Mouse (Mus musculus) limb, embryonic 10.5 days (tissue): Measurements from ENCODE around the gene Ralbp1. TPM values are rescaled to one million over a fixed set of nuclear protein-coding genes. Genes with fewer than 3 reads are reported as not detected.
A peak's percentile ranks its signal among the peaks of the same experiment; 100 is the strongest.

Experiments
- DNase-seq: peaks from one replicate; pipeline ENCODE4 v3.0.0-alpha.2; 2017; ENCODE audit warnings: low spot score
- H3K27ac ChIP-seq: fragments of 300-500 bp; sonication (generic); 2 replicates; pipeline ENCODE4 v1.5.1; 2016; ENCODE audit warnings: mild to moderate bottlenecking
- H3K27me3 ChIP-seq: fragments of 300-500 bp; sonication (generic); 2 replicates; pipeline ENCODE4 v1.6.1; 2016; ENCODE audit warnings: low read depth, mild to moderate bottlenecking; ENCODE audit not compliant: poor library complexity, severe bottlenecking
- H3K36me3 ChIP-seq: fragments of 300-500 bp; sonication (generic); 2 replicates; pipeline ENCODE4 v1.6.1; 2016; ENCODE audit warnings: mild to moderate bottlenecking, moderate library complexity
- H3K4me1 ChIP-seq: fragments of 300-500 bp; sonication (generic); 2 replicates; pipeline ENCODE4 v1.6.1; 2016
- H3K4me3 ChIP-seq: fragments of 300-500 bp; sonication (generic); 2 replicates; pipeline ENCODE4 v1.5.1; 2016; ENCODE audit warnings: mild to moderate bottlenecking, moderate library complexity
- H3K9me3 ChIP-seq: fragments of 300-500 bp; sonication (generic); replicated peaks from 2 replicates; pipeline ENCODE4 v1.6.1; 2016; ENCODE audit warnings: mild to moderate bottlenecking
- WGBS: fragments of 180-500 bp; shearing (Covaris S2); methylation state at CpG from one replicate; pipeline ENCODE4 v1.1.7; 2016; 5-methylcytosine and 5-hydroxymethylcytosine counted together
- polyA plus RNA-seq: library from polyadenylated mRNA; unstranded; fragments of >200 nt; fragmentation: Nextera tagmentation; extraction: Ambion mirVana; gene quantifications from 2 replicates; pipeline ENCODE4 v1.2.1, GENCODE M21; 2016

Ralbp1 gene
- polyA plus RNA-seq, 1 experiment from 2014 or later, result 64.7 TPM

- Histone ChIP-seq H3K4me1 (no peaks in the 10 kb centered on the region), H3K9me3 (no peaks in the 10 kb centered on the region), H3K27ac (no peak overlapping the region), H3K27me3 (no peaks in the 10 kb centered on the region), H3K4me3 (no peak overlapping the region), H3K36me3 (peaks cover 45% of the 10 kb centered on the region)
- DNase-seq, result no peak
- WGBS, result 51% methylated on average over 4 of the region's 4 CpGs
Observed at GRCm38 (mm10) chr17:65864742-65865141, 20.9 kb downstream of the Ralbp1 start.

- Histone ChIP-seq H3K27ac (no peak overlapping the region), H3K36me3 (peaks cover 52% of the 10 kb centered on the region), H3K4me3 (no peak overlapping the region), H3K27me3 (no peaks in the 10 kb centered on the region), H3K4me1 (no peaks in the 10 kb centered on the region), H3K9me3 (no peaks in the 10 kb centered on the region)
- DNase-seq, result no peak
- WGBS, result 95% methylated on average over 12 of the region's 12 CpGs
Observed at GRCm38 (mm10) chr17:65863830-65864229, 21.8 kb downstream of the Ralbp1 start.

GRCm38 (mm10) chr17:65862579-65862978, 23.0 kb downstream of the Ralbp1 start:
- Histone ChIP-seq H3K4me3 (no peak overlapping the region), H3K36me3 (peaks cover 63% of the 10 kb centered on the region), H3K4me1 (no peaks in the 10 kb centered on the region), H3K27ac (no peak overlapping the region), H3K27me3 (no peaks in the 10 kb centered on the region), H3K9me3 (no peaks in the 10 kb centered on the region)
- peak; percentile 50 for DNase-seq
- 61% methylated on average over 4 of the region's 4 CpGs for WGBS

- 86% methylated on average over 4 of the region's 4 CpGs for WGBS
- no peak overlapping the region for H3K27ac ChIP-seq
- H3K9me3 ChIP-seq, result no peaks in the 10 kb centered on the region
- no peak for DNase-seq
- H3K4me3 ChIP-seq, result no peak overlapping the region
- H3K27me3 ChIP-seq, result no peaks in the 10 kb centered on the region
- no peaks in the 10 kb centered on the region for H3K4me1 ChIP-seq
- H3K36me3 ChIP-seq, result peaks cover 75% of the 10 kb centered on the region
Observed at GRCm38 (mm10) chr17:65857617-65858016, 28.0 kb downstream of the Ralbp1 start.

- no peak for DNase-seq
- no peak overlapping the region for H3K27ac ChIP-seq
- WGBS, result 96% methylated on average over 4 of the region's 4 CpGs
- H3K27me3 ChIP-seq, result no peaks in the 10 kb centered on the region
- 0 out of 2 replicates have a peak, but pooled peaks cover 2% of the 10 kb centered on the region for H3K4me1 ChIP-seq
- no peak overlapping the region for H3K4me3 ChIP-seq
- peaks cover 90% of the 10 kb centered on the region for H3K36me3 ChIP-seq
- no peaks in the 10 kb centered on the region for H3K9me3 ChIP-seq
Observed at GRCm38 (mm10) chr17:65854006-65854405, 31.6 kb downstream of the Ralbp1 start.

- Histone ChIP-seq H3K9me3 (no peaks in the 10 kb centered on the region), H3K27me3 (no peaks in the 10 kb centered on the region), H3K27ac (no peak overlapping the region), H3K4me1 (0 out of 2 replicates have a peak, but pooled peaks cover 2% of the 10 kb centered on the region), H3K4me3 (no peak overlapping the region), H3K36me3 (peaks cover 89% of the 10 kb centered on the region)
- 91% methylated on average over 6 of the region's 6 CpGs for WGBS
- no peak for DNase-seq
Observed at GRCm38 (mm10) chr17:65853326-65853725, 32.3 kb downstream of the Ralbp1 start.

- H3K4me3 ChIP-seq, result no peak overlapping the region
- 89% methylated on average over 6 of the region's 6 CpGs for WGBS
- H3K27ac ChIP-seq, result no peak overlapping the region
- no peaks in the 10 kb centered on the region for H3K9me3 ChIP-seq
- H3K27me3 ChIP-seq, result no peaks in the 10 kb centered on the region
- 0 out of 2 replicates have a peak, but pooled peaks cover 2% of the 10 kb centered on the region for H3K4me1 ChIP-seq
- no peak for DNase-seq
- peaks cover 86% of the 10 kb centered on the region for H3K36me3 ChIP-seq
Observed at GRCm38 (mm10) chr17:65851749-65852148, 33.8 kb downstream of the Ralbp1 start.

- Histone ChIP-seq H3K36me3 (peaks cover 79% of the 10 kb centered on the region), H3K27ac (no peak overlapping the region), H3K4me3 (no peak overlapping the region), H3K9me3 (no peaks in the 10 kb centered on the region), H3K27me3 (no peaks in the 10 kb centered on the region), H3K4me1 (0 out of 2 replicates have a peak, but pooled peaks cover 2% of the 10 kb centered on the region)
- DNase-seq, result no peak
- WGBS, result 93% methylated on average over 17 of the region's 17 CpGs
Observed at GRCm38 (mm10) chr17:65850487-65850886, 35.1 kb downstream of the Ralbp1 start.

- Histone ChIP-seq H3K9me3 (no peaks in the 10 kb centered on the region), H3K4me3 (no peak overlapping the region), H3K27ac (no peak overlapping the region), H3K4me1 (0 out of 2 replicates have a peak, but pooled peaks cover 2% of the 10 kb centered on the region), H3K27me3 (no peaks in the 10 kb centered on the region), H3K36me3 (peaks cover 87% of the 10 kb centered on the region)
- DNase-seq, result no peak
- 90% methylated on average over 11 of the region's 11 CpGs for WGBS
Observed at GRCm38 (mm10) chr17:65847694-65848449, 37.7 kb downstream of the Ralbp1 start.

GRCm38 (mm10) chr17:65845423-65845822, 40.2 kb downstream of the Ralbp1 start:
- H3K27ac ChIP-seq, result no peak overlapping the region
- H3K36me3 ChIP-seq, result peaks cover 87% of the 10 kb centered on the region
- DNase-seq, result no peak
- no peak overlapping the region for H3K4me3 ChIP-seq
- H3K9me3 ChIP-seq, result no peaks in the 10 kb centered on the region
- H3K4me1 ChIP-seq, result 0 out of 2 replicates have a peak, but pooled peaks cover 2% of the 10 kb centered on the region
- H3K27me3 ChIP-seq, result no peaks in the 10 kb centered on the region
- 94% methylated on average over 6 of the region's 6 CpGs for WGBS

- H3K27me3 ChIP-seq, result no peaks in the 10 kb centered on the region
- H3K4me1 ChIP-seq, result peaks cover 12% of the 10 kb centered on the region
- peaks cover 92% of the 10 kb centered on the region for H3K36me3 ChIP-seq
- H3K27ac ChIP-seq, result no peak overlapping the region
- no peaks in the 10 kb centered on the region for H3K9me3 ChIP-seq
- no peak for DNase-seq
- 90% methylated on average over 10 of the region's 10 CpGs for WGBS
- no peak overlapping the region for H3K4me3 ChIP-seq
Observed at GRCm38 (mm10) chr17:65842669-65843381, 42.8 kb downstream of the Ralbp1 start.

GRCm38 (mm10) chr17:65839541-65840256, 45.9 kb downstream of the Ralbp1 start:
- peak overlapping the region; percentile 36; the same call in 1 of the 2 replicates for H3K27ac ChIP-seq
- DNase-seq, result peak; percentile 44
- no peaks in the 10 kb centered on the region for H3K9me3 ChIP-seq
- WGBS, result 88% methylated on average over 7 of the region's 7 CpGs
- no peak overlapping the region for H3K4me3 ChIP-seq
- peaks cover 99% of the 10 kb centered on the region for H3K36me3 ChIP-seq
- H3K4me1 ChIP-seq, result peaks cover 12% of the 10 kb centered on the region
- no peaks in the 10 kb centered on the region for H3K27me3 ChIP-seq
